Mouse (Mus musculus) left cerebral cortex, postnatal 25 days (tissue): ENCODE measurements around the gene G3bp1. TPM values are rescaled to one million over a fixed set of nuclear protein-coding genes. Genes with fewer than 3 reads are reported as not detected.
A peak's percentile ranks its signal among the peaks of the same experiment; 100 is the strongest.

Experiments
- DNase-seq, 2 experiments: peaks; one replicate each; pipeline ENCODE4 v3.0.0; 2022; ENCODE audit warnings: low spot score in 2 of 2, mixed read lengths in 1 of 2
- intact Hi-C: fragments of 180-260 bp; cut with DNase I; formaldehyde crosslinking; loops from one replicate; pipeline ENCODE4 v1.15.1; 2025
- microRNA-seq, 2 experiments: library from miRNA; unstranded; fragments of <30 nt; microRNA quantifications; one replicate each; pipeline ENCODE4 v1.2.0; 2022
- total RNA-seq, 2 experiments: library from RNA; stranded (reverse); gene quantifications; 2 replicates each; pipeline ENCODE4 v1.2.3; 2021

G3bp1 gene
- total RNA-seq, 2 experiments from 2014 or later = 34.1 to 34.4 TPM

DNA sequence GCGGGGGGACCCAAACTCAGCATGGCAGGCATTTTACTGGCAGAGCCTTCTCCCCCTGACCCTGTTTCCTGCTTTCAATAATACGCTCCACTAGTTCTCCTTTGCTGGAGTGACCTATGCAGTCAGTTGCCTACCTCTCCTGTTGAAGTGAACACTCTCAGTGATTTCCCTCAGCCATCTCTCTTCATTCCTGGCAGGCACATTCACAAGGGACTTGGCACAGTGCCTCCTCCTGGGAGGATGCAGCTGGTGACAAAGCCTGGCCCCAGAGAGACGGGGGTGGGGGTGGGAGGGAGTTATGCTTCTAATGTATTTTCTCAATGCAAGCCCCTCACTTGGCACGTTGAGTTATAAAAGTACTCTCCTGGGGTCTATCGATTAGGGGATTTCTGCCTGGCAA, 63.9 kb downstream of the G3bp1 start:
- intact Hi-C loops = no loop called here
- DNase-seq = peak; percentile 79 to 88

DNA sequence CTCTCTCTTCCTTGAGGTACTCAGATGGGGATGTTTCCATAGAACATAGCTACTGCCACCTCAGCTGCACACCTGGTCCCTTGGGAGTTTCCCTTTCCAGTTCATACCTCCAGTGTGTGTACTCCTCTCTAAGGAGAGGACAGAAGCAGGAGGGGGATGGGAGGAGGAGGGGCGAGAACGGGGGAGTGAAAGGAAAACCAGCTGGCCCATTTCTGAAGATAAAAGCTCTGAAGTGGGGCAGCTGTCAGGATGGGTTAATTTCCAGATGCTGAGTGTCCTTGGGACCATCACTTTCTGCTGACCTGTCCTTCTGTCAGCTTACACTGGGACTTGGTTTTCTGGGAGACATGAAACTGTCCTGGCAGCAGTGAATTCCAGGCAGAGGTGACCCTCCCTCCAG, 65.3 kb downstream of the G3bp1 start:
- intact Hi-C loops = no loop called here

DNA sequence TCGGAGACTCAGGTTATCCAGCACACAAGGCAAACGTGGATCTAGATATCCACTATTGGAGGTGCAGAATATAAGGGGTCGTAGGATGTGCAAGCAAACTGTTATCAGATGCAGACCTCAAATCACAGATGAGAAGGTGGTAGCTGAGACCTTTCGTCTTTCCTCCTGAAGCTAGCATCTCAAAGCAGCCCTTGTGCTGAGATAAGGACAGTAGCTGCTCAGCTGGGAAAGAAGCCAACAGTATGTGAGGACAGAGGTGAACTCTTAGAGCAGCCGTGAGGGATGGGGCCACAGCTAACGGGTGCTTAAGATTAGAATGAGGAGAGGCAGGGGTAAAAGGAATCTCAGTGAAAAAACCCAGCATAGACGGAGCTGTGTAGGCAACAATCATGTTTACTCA, 72.6 kb downstream of the G3bp1 start:
- intact Hi-C loops = no loop called here
- DNase-seq = no peak

More for the DNA sequence above, 65.3 kb downstream of the G3bp1 start:
- DNase-seq = no peak

DNA sequence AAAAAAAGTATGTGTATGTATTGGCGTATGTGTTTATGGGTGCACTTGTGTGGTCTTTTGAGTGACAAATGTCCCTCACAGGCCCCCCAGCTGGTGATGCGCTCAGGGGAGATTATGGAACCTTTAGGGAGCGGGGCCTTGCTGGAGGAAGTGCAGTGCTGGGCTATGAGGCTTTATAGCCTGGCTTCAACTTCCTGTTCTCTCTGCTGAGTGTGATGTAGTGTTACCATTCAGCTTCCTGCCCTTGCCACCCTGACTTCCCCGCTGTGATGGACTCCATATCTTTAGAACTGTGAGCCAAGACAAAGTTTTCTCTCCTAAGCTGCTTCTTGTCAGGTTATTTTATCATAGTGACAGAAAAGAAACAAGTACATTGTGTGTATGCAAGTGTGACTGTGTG, 73.2 kb downstream of the G3bp1 start:
- intact Hi-C loops = no loop called here
- DNase-seq = no peak

DNA sequence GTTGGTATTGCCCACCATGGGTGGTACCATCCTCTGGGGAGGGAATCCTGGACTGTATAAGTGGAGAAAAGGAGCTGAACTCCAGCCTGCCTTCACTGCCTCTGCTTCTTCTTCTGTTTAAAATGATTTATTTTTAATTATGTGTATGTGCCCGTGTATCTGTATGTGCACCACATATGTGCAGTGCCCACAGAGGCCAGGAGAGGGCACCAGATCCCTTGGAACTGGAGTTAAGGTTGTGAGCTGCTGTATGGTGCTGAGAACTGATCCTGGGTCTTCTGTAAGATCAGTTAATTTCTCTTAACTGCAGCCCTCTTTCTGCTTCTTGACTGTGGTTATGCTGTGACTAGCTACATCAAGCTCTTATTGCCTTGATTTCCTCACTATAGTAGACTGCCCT, 76.2 kb downstream of the G3bp1 start:
- no peak for DNase-seq
- intact Hi-C loops = no loop called here

Small RNA genes within 50 kb of the gene (microRNA-seq; reads per million reads assigned to microRNA genes)
- gene Mir7652 = 0 reads per million in 2 experiments

Other genes starting within 250 kb of the G3bp1 start
- gene Fat2, start 133.1 kb upstream of the G3bp1 start, total RNA-seq = under 1 TPM; 0.28 to 0.32 TPM
- gene Sparc, start 46.5 kb upstream of the G3bp1 start, total RNA-seq = 100 to 1,000 TPM; 275 to 297 TPM
- 100 to 1,000 TPM in 1 of 2 experiments, 10 to 100 TPM in 1; 98.7 to 111 TPM for gene Atox1, start 8.4 kb upstream of the G3bp1 start, total RNA-seq
- 1 to 10 TPM; 1.6 to 2.0 TPM for gene Glra1, start 138.5 kb downstream of the G3bp1 start, total RNA-seq